Mouse (Mus musculus): ENCODE measurements around the gene Dock2. TPM values are rescaled to one million over a fixed set of nuclear protein-coding genes. Genes with fewer than 3 reads are reported as not detected.

Dock2 gene
- polyA plus RNA-seq, 1 experiment from 2014 or later: 3.9 TPM

DNA sequence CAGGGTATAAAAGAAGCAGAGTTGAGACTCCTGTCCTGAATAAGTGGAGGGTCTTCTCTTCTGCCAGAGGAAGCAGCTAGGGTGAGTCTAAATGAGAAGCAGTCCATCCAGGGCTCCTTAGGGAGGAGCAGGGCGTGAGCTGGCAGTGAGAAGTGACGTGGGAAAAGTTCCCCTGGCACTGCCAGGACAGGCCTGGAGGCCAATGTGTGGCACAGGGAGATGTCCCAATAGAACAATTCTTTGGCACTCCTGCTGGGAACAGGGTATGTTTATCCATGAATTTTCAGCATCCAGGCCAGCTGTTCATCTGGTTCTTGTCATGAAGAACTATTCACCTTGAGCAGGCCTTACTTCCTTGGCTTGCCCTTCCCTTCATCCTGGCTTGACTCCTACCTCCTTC, 604.9 kb downstream of the Dock2 start:
- no peak for ATAC-seq
- no peak for DNase-seq
- WGBS (ENCODE audit: insufficient replicate concordance): 73% methylated on average over 2 of the region's 2 CpGs
- Histone ChIP-seq H3K4me3 (ENCODE audit: low read depth, low read length) (no peak overlapping the region), H3K36me3 (replicated peaks; ENCODE audit: insufficient read depth, low read length) (no peaks in the 10 kb centered on the region), H3K9me3 (ENCODE audit: low read length) (no peaks in the 10 kb centered on the region), H3K27ac (ENCODE audit: low read depth) (no peak overlapping the region), H3K9ac (replicated peaks) (no peak overlapping the region), H3K4me2 (ENCODE audit: low read depth, low read length) (no peak overlapping the region), H3K4me1 (ENCODE audit: insufficient read depth) (no peaks in the 10 kb centered on the region), H3K27me3 (ENCODE audit: insufficient read depth, low read length) (0 out of 2 replicates have a peak, but pooled peaks cover 4% of the 10 kb centered on the region)
- TF ChIP-seq EP300 (IDR thresholded peaks at IDR 0.05; ENCODE audit: low read depth) (no peak), CTCF (IDR thresholded peaks at IDR 0.05; ENCODE audit: low read depth) (no peak)

Other genes starting within 250 kb of the Dock2 start
- gene Spdl1, start 49.7 kb upstream of the Dock2 start, polyA plus RNA-seq (2015; fragmentation: Nextera tagmentation; extraction: Ambion mirVana): 4.4 and 4.6 TPM in 2 replicates

Data from liver, postnatal 0 days (tissue).